Mouse (Mus musculus) bone marrow, adult 2 months (tissue): ENCODE measurements around the gene Magee1.
"Not testable (repeated sequence)": the region's sequence is repeated elsewhere in the genome, so short reads cannot be mapped to it uniquely, and the experiment has no call there.

Experiments used
- CTCF ChIP-seq: fragments of 200-500 bp; IDR thresholded peaks from 2 replicates; pipeline ENCODE4 v1.5.1; 2011; ENCODE audit warnings: low read length, control low read depth; ENCODE audit not compliant: control insufficient read depth, insufficient read depth
- POLR2A ChIP-seq: fragments of 200-500 bp; IDR thresholded peaks from 2 replicates; pipeline ENCODE4 v1.6.1; 2011; ENCODE audit warnings: low read depth, mild to moderate bottlenecking, control low read depth, low read length, borderline replicate concordance; ENCODE audit not compliant: control insufficient read depth

DNA sequence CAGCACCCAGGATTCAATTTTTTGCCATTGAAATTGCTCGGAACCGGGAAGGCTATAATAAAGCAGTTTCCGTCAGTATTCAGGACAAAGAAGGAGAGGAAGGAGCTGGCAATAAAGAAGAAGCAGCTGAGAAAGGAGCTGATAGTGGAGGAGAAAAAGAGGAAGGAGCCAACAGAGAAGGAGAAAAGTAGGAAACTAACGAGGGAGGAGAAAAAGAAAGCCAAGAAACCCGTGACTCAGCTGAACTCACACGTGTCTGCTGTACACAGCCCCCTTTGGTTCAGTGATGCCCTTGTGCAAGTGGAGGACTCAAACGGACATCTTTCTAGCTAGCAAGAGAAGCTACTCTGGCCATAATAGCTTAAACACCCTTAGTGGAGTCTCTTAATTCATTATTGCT lies 37.2 kb upstream of the Magee1 start:
- not testable (repeated sequence) for TF ChIP-seq CTCF, POLR2A
